Mouse (Mus musculus): Measurements from ENCODE around the gene Prmt6. TPM values are rescaled to one million over a fixed set of nuclear protein-coding genes. Genes with fewer than 3 reads are reported as not detected.

Prmt6 gene
- 6.0 and 12.6 TPM in 2 replicates for polyA plus RNA-seq (2012; rRNA removed; ENCODE audit: low replicate concordance)

GRCm38 (mm10) chr3:110250839-110251700, at the start of gene Prmt6:
TSS of gene Prmt6 (minus strand) at chr3:110250998.

Other genes with a start within 250 kb of the Prmt6 start
- 0.74 and 1.1 TPM in 2 replicates for gene Ntng1, start 107.0 kb downstream of the Prmt6 start, polyA plus RNA-seq (2012; rRNA removed; ENCODE audit: low replicate concordance)